Mouse (Mus musculus) urinary bladder, postnatal 4 days (tissue): ENCODE results near the gene Cypt3.

Source experiments
- DNase-seq, 2 experiments: peaks; one replicate each; pipeline ENCODE4 v3.0.0; 2021 to 2022; ENCODE audit warnings: low spot score in 2 of 2

The Cypt3 gene

GRCm38 (mm10) chrX:153558293-153558692, at the start of gene Cypt3:
TSS of gene Cypt3 (plus strand) at chrX:153558593.
- no peak for DNase-seq

GRCm38 (mm10) chrX:153515491-153515890, 42.9 kb upstream of the Cypt3 start:
- no peak for DNase-seq

GRCm38 (mm10) chrX:153528399-153528798, 30.0 kb upstream of the Cypt3 start:
- no peak for DNase-seq

- DNase-seq: no peak
Observed at GRCm38 (mm10) chrX:153556634-153557033, 1.8 kb upstream of the Cypt3 start.

- no peak for DNase-seq
Observed at GRCm38 (mm10) chrX:153564650-153565049, 6.3 kb downstream of the Cypt3 start.

- DNase-seq: no peak
Observed at GRCm38 (mm10) chrX:153599583-153599982, 41.2 kb downstream of the Cypt3 start.
